Mouse (Mus musculus) megakaryocyte, adult 5-6 weeks (primary cell): ENCODE results near the gene Pik3ap1. TPM values are rescaled to one million over a fixed set of nuclear protein-coding genes. Genes with fewer than 3 reads are reported as not detected.

Experiments used
- ATAC-seq: 2 replicates; pipeline ENCODE4 v1.8.0; 2016; ENCODE audit warnings: mild to moderate bottlenecking, inconsistent platforms; ENCODE audit not compliant: poor library complexity, severe bottlenecking
- total RNA-seq, 2 experiments: library from RNA; stranded (forward) in 1 of 2; stranded (reverse) in 1 of 2; fragments of 153-499, 151-499 nt in 1 of 2; fragments of 221-1000, 200-1000 nt in 1 of 2; gene quantifications; 2 replicates each; pipeline versions ENCODE4 v1.2.3 to v1.2.4; 2015 to 2017

Pik3ap1 gene
- total RNA-seq, 2 experiments from 2014 or later, result 15.3 to 16.8 TPM

GRCm38 (mm10) chr19:41284515-41284914, 100.4 kb downstream of the Pik3ap1 start:
- ATAC-seq, result no peak

GRCm38 (mm10) chr19:41282718-41283117, 102.2 kb downstream of the Pik3ap1 start:
- ATAC-seq, result peak; percentile 48

- no peak for ATAC-seq
Observed at GRCm38 (mm10) chr19:41282216-41282615, 102.7 kb downstream of the Pik3ap1 start.

- ATAC-seq, result no peak
Observed at GRCm38 (mm10) chr19:41279724-41280244, 105.1 kb downstream of the Pik3ap1 start.

GRCm38 (mm10) chr19:41278606-41279005, 106.3 kb downstream of the Pik3ap1 start:
- peak; percentile 69 for ATAC-seq

- no peak for ATAC-seq
Observed at GRCm38 (mm10) chr19:41275588-41275987, 109.3 kb downstream of the Pik3ap1 start.

- no peak for ATAC-seq
Observed at GRCm38 (mm10) chr19:41270906-41271305, 114.0 kb downstream of the Pik3ap1 start.

GRCm38 (mm10) chr19:41270151-41270727, 114.7 kb downstream of the Pik3ap1 start:
- ATAC-seq, result no peak

- no peak for ATAC-seq
Observed at GRCm38 (mm10) chr19:41266251-41266901, 118.5 kb downstream of the Pik3ap1 start.

- ATAC-seq, result no peak
Observed at GRCm38 (mm10) chr19:41264331-41264799, 120.5 kb downstream of the Pik3ap1 start.

GRCm38 (mm10) chr19:41263630-41264295, 121.1 kb downstream of the Pik3ap1 start, which contains the start of gene Tm9sf3:
TSS of gene Tm9sf3 (minus strand) at chr19:41263997.
- ATAC-seq, result peak; percentile 91

- ATAC-seq, result peak; percentile 69
Observed at GRCm38 (mm10) chr19:41262712-41263629, 121.9 kb downstream of the Pik3ap1 start.

GRCm38 (mm10) chr19:41260736-41261135, 124.2 kb downstream of the Pik3ap1 start:
- no peak for ATAC-seq

- ATAC-seq, result no peak
Observed at GRCm38 (mm10) chr19:41259256-41259655, 125.6 kb downstream of the Pik3ap1 start.

- no peak for ATAC-seq
Observed at GRCm38 (mm10) chr19:41258707-41259106, 126.2 kb downstream of the Pik3ap1 start.

- ATAC-seq, result no peak
Observed at GRCm38 (mm10) chr19:41254584-41254983, 130.3 kb downstream of the Pik3ap1 start.

GRCm38 (mm10) chr19:41248968-41249367, 135.9 kb downstream of the Pik3ap1 start:
- ATAC-seq, result no peak

- ATAC-seq, result no peak
Observed at GRCm38 (mm10) chr19:41248271-41248670, 136.6 kb downstream of the Pik3ap1 start.

GRCm38 (mm10) chr19:41246271-41246670, 138.6 kb downstream of the Pik3ap1 start:
- peak; percentile 52 for ATAC-seq

- peak; percentile 64 for ATAC-seq
Observed at GRCm38 (mm10) chr19:41244581-41244980, 140.3 kb downstream of the Pik3ap1 start.
